Comparison of ENCODE assay signal across 18 mouse cellular contexts in genomic region chr1:91781182-91781581, GRCm38 (mm10). TPM values are rescaled to one million over a fixed set of nuclear protein-coding genes. Genes with fewer than 3 reads are reported as not detected.
DNase-seq lines count a peak whose midpoint lies in the region; ATAC-seq lines count a peak whose summit lies in the region.
"Had no signal": no experiment of that assay in that cellular context is flagged by ENCODE, and none has a peak within 500 bp of the region (broad histone marks: within the 10 kb centered on the region; RNA-seq: fewer than 3 reads in every experiment).

No protein-coding gene starts in this region.

- H3K27me3 ChIP-seq in limb, embryonic 13.5 days = no peaks in the 10 kb centered on the region; the same call in 1 of the 2 replicates
- H3K27me3 ChIP-seq in limb, embryonic 10.5 days (ENCODE audit: low read depth, poor library complexity, severe bottlenecking) = no peaks in the 10 kb centered on the region
- H3K27me3 ChIP-seq in forebrain, embryonic 10.5 days (ENCODE audit: poor library complexity, severe bottlenecking) = no peaks in the 10 kb centered on the region
- H3K27me3 ChIP-seq: embryonic facial prominence, embryonic 15.5 days; forebrain, embryonic 13.5 days; limb, embryonic 12.5 days; neural tube, embryonic 12.5 days had no signal

- 0 out of 2 replicates have a peak overlapping the region, but pooled peaks have one; percentile 20 for H3K9ac ChIP-seq in limb, embryonic 13.5 days
- H3K9ac ChIP-seq: embryonic facial prominence, embryonic 15.5 days; forebrain, embryonic 13.5 days; limb, embryonic 12.5 days; neural tube, embryonic 12.5 days had no signal

- no peak overlapping the region for H3K27ac ChIP-seq in limb, embryonic 13.5 days
- H3K27ac ChIP-seq in limb, embryonic 10.5 days = no peak overlapping the region
- no peak overlapping the region for H3K27ac ChIP-seq in forebrain, embryonic 10.5 days
- H3K27ac ChIP-seq: embryonic facial prominence, embryonic 15.5 days; forebrain, embryonic 13.5 days; hindbrain, embryonic 10.5 days; left cerebral cortex, adult 2 months; limb, embryonic 12.5 days; neural tube, embryonic 12.5 days; stomach, postnatal 0 days had no signal

- 83% methylated on average over 7 of the region's 7 CpGs for WGBS in limb, embryonic 13.5 days
- 83% methylated on average over 7 of the region's 7 CpGs for WGBS in limb, embryonic 10.5 days
- 90% methylated on average over 7 of the region's 7 CpGs for WGBS in forebrain, embryonic 10.5 days

- no peaks in the 10 kb centered on the region for H3K9me3 ChIP-seq in limb, embryonic 13.5 days
- no peaks in the 10 kb centered on the region for H3K9me3 ChIP-seq in limb, embryonic 10.5 days (replicated peaks)
- no peaks in the 10 kb centered on the region for H3K9me3 ChIP-seq in forebrain, embryonic 10.5 days
- H3K9me3 ChIP-seq: embryonic facial prominence, embryonic 15.5 days; forebrain, embryonic 13.5 days; hindbrain, embryonic 10.5 days; limb, embryonic 12.5 days; neural tube, embryonic 12.5 days had no signal

- no peak overlapping the region for H3K4me2 ChIP-seq in limb, embryonic 13.5 days (replicated peaks)
- H3K4me2 ChIP-seq: embryonic facial prominence, embryonic 15.5 days; forebrain, embryonic 13.5 days; limb, embryonic 12.5 days; neural tube, embryonic 12.5 days had no signal

- no peak for DNase-seq in limb, embryonic 10.5 days (ENCODE audit: low spot score)
- peak; percentile 59 to 60 for DNase-seq in adrenal gland, postnatal 36 days
- peak; percentile 87 for DNase-seq in gastrocnemius, postnatal 25 days
- peak; percentile 74 for DNase-seq in skeletal muscle tissue, adult 2 months (ENCODE audit: low read depth, low spot score)
- DNase-seq in kidney, adult 8-10 months = no peak
- no peak for DNase-seq in forebrain, embryonic 10.5 days (ENCODE audit: extremely low spot score, low spot score)
- DNase-seq: cerebellum, adult 8-10 months; lung, postnatal 14 days had no signal

- H3K4me3 ChIP-seq in limb, embryonic 13.5 days = no peak overlapping the region
- H3K4me3 ChIP-seq in limb, embryonic 10.5 days = no peak overlapping the region
- H3K4me3 ChIP-seq in forebrain, embryonic 10.5 days = no peak overlapping the region
- H3K4me3 ChIP-seq: embryonic facial prominence, embryonic 15.5 days; forebrain, embryonic 13.5 days; hindbrain, embryonic 10.5 days; left cerebral cortex, adult 2 months; limb, embryonic 12.5 days; neural tube, embryonic 12.5 days had no signal

- H3K36me3 ChIP-seq in limb, embryonic 13.5 days = no peaks in the 10 kb centered on the region
- H3K36me3 ChIP-seq in limb, embryonic 10.5 days = no peaks in the 10 kb centered on the region
- H3K36me3 ChIP-seq in forebrain, embryonic 10.5 days (replicated peaks) = no peaks in the 10 kb centered on the region
- H3K36me3 ChIP-seq: embryonic facial prominence, embryonic 15.5 days; hindbrain, embryonic 10.5 days; limb, embryonic 12.5 days; neural tube, embryonic 12.5 days had no signal

- ATAC-seq in limb, embryonic 13.5 days (ENCODE audit: low FRiP score, low read depth) = no peak
- ATAC-seq: activated CD4-positive, CD25-positive, alpha-beta regulatory T cell, adult 4 months; forebrain, embryonic 13.5 days had no signal

- H3K4me1 ChIP-seq in limb, embryonic 13.5 days = no peaks in the 10 kb centered on the region; the same call in 1 of the 2 replicates
- no peaks in the 10 kb centered on the region for H3K4me1 ChIP-seq in limb, embryonic 10.5 days
- H3K4me1 ChIP-seq in forebrain, embryonic 10.5 days = peaks cover 3% of the 10 kb centered on the region; the same call in 1 of the 2 replicates
- H3K4me1 ChIP-seq: forebrain, embryonic 13.5 days; hindbrain, embryonic 10.5 days; neural tube, embryonic 12.5 days had no signal

RNA-seq across cellular contexts. Expression of gene Twist2, which starts 20.1 kb away (rescaled TPM):
- 59.2 and 63.3 TPM in 2 replicates for polyA plus RNA-seq in limb, embryonic 13.5 days (2015; fragmentation: Nextera tagmentation; extraction: Ambion mirVana)
- polyA plus RNA-seq in limb, embryonic 10.5 days (2016; fragmentation: Nextera tagmentation; extraction: Ambion mirVana) = 40.2 and 47.3 TPM in 2 replicates
- total RNA-seq in adrenal gland, postnatal 36 days (2021) = 1 to 10 TPM; 2.5 to 4.0 TPM
- total RNA-seq in gastrocnemius, postnatal 25 days (2021) = 1 to 10 TPM; 1.5 to 1.9 TPM
- 9.7 and 10.5 TPM in 2 replicates for polyA plus RNA-seq in forebrain, embryonic 10.5 days (2016; fragmentation: Nextera tagmentation; extraction: Ambion mirVana)
- polyA plus RNA-seq: activated CD4-positive, CD25-positive, alpha-beta regulatory T cell, adult 4 months; liver, embryonic 16.5 days had no signal

Comparison
In these comparisons a context has a peak if more than half of its experiments do, and no peak if none do; other contexts are left out.
1. DNase-seq: peak in adrenal gland, postnatal 36 days (2 of 2), gastrocnemius, postnatal 25 days (single experiment) and skeletal muscle tissue, adult 2 months (single experiment); none in limb, embryonic 10.5 days (single experiment), kidney, adult 8-10 months (0 of 2) and forebrain, embryonic 10.5 days (single experiment).